Mouse (Mus musculus) MEL (cell line): ENCODE data around the gene Clasrp. TPM values are rescaled to one million over a fixed set of nuclear protein-coding genes. Genes with fewer than 3 reads are reported as not detected.

Experiments used
- DNase-seq: peaks from one replicate; pipeline ENCODE4 v3.0.0; 2011; ENCODE audit warnings: low read depth, low spot score
- H3K27ac ChIP-seq: 2 replicates; pipeline ENCODE4 v1.5.1; 2012; ENCODE audit warnings: low read depth, mild to moderate bottlenecking, control low read depth, low read length, moderate library complexity; ENCODE audit not compliant: control insufficient read depth
- H3K27me3 ChIP-seq, 2 experiments: fragments of 150-350 bp in 1 of 2; sonication (generic) in 1 of 2; 2 replicates each; pipeline ENCODE4 v1.6.1; 2012; ENCODE audit warnings: low read length in 2 of 2, mild to moderate bottlenecking in 2 of 2, improper control_type of control experiment in 1 of 2, moderate library complexity in 1 of 2; ENCODE audit not compliant: insufficient read depth in 2 of 2, control insufficient read depth in 1 of 2
- H3K36me3 ChIP-seq, 2 experiments: 2 replicates each; pipeline ENCODE4 v1.6.1; 2012 to 2014; ENCODE audit warnings: low read length in 2 of 2, improper control_type of control experiment in 1 of 2, inconsistent platforms in 1 of 2, mild to moderate bottlenecking in 1 of 2; ENCODE audit not compliant: insufficient read depth in 2 of 2, control insufficient read depth in 1 of 2
- H3K4me1 ChIP-seq, 2 experiments: fragments of 150-350 bp in 1 of 2; sonication (generic) in 1 of 2; 2 replicates each; pipeline ENCODE4 v1.6.1; 2012; ENCODE audit warnings: low read length in 2 of 2, improper control_type of control experiment in 1 of 2, mild to moderate bottlenecking in 1 of 2; ENCODE audit not compliant: insufficient read depth in 2 of 2, control insufficient read depth in 1 of 2
- H3K4me3 ChIP-seq, 2 experiments: fragments of 150-350 bp in 1 of 2; sonication (generic) in 1 of 2; 2 replicates each; pipeline ENCODE4 v1.5.1; 2012; ENCODE audit warnings: low read depth in 2 of 2, low read length in 2 of 2, mild to moderate bottlenecking in 2 of 2, moderate library complexity in 2 of 2, control low read depth in 1 of 2, improper control_type of control experiment in 1 of 2; ENCODE audit not compliant: control insufficient read depth in 1 of 2, insufficient read depth in 1 of 2
- H3K79me2 ChIP-seq: 2 replicates; pipeline ENCODE4 v1.6.1; 2012; ENCODE audit warnings: mild to moderate bottlenecking, low read length, moderate library complexity; ENCODE audit not compliant: control insufficient read depth, poor library complexity, insufficient read depth
- H3K9ac ChIP-seq: 2 replicates; pipeline ENCODE4 v1.6.1; 2012; ENCODE audit warnings: low read depth, mild to moderate bottlenecking, control low read depth, low read length, moderate library complexity; ENCODE audit not compliant: control insufficient read depth, poor library complexity, severe bottlenecking
- H3K9me3 ChIP-seq: fragments of 150-350 bp; sonication (generic); replicated peaks from 2 replicates; pipeline ENCODE4 v1.6.1; 2012; ENCODE audit warnings: mild to moderate bottlenecking, low read length, improper control_type of control experiment, moderate library complexity; ENCODE audit not compliant: insufficient read depth
- ELF1 ChIP-seq: IDR thresholded peaks from 2 replicates; pipeline ENCODE4 v1.6.1; 2014; ENCODE audit warnings: low read depth, mild to moderate bottlenecking, inconsistent platforms, low read length, improper control_type of control experiment, moderate library complexity
- KAT2A ChIP-seq: conservative IDR thresholded peaks from 2 replicates; pipeline ENCODE4 v1.6.1; 2012; ENCODE audit warnings: low read depth, low read length, improper control_type of control experiment, inconsistent platforms
- MAFK ChIP-seq: IDR thresholded peaks from 2 replicates; pipeline ENCODE4 v1.6.1; 2011; ENCODE audit warnings: low read depth, mild to moderate bottlenecking, low read length, improper control_type of control experiment, borderline replicate concordance
- MXI1 ChIP-seq: IDR thresholded peaks from 2 replicates; pipeline ENCODE4 v1.6.1; 2011; ENCODE audit warnings: mild to moderate bottlenecking, low read depth, low read length, improper control_type of control experiment
- MYC ChIP-seq: IDR thresholded peaks from 2 replicates; pipeline ENCODE4 v1.6.1; 2011; ENCODE audit warnings: low read depth, mild to moderate bottlenecking, low read length, improper control_type of control experiment, moderate library complexity
- NELFE ChIP-seq: IDR thresholded peaks from 2 replicates; pipeline ENCODE4 v1.6.1; 2011; ENCODE audit warnings: low read depth, low read length, improper control_type of control experiment
- POLR2A ChIP-seq, 2 experiments: IDR thresholded peaks; 2 replicates each; pipeline ENCODE4 v1.6.1; 2011 to 2012; ENCODE audit warnings: low read length in 2 of 2, mild to moderate bottlenecking in 2 of 2, control low read depth in 1 of 2, improper control_type of control experiment in 1 of 2, low read depth in 1 of 2, moderate library complexity in 1 of 2; ENCODE audit not compliant: control insufficient read depth in 1 of 2, insufficient read depth in 1 of 2, poor library complexity in 1 of 2
- POLR2AphosphoS2 ChIP-seq: IDR thresholded peaks from 2 replicates; pipeline ENCODE4 v1.6.1; 2011; ENCODE audit warnings: low read length, improper control_type of control experiment
- POLR2AphosphoS5 ChIP-seq: IDR thresholded peaks from 2 replicates; pipeline ENCODE4 v1.6.1; 2012; ENCODE audit warnings: low read depth, borderline replicate concordance, mild to moderate bottlenecking, inconsistent platforms, low read length, moderate library complexity, mixed read lengths
- RCOR1 ChIP-seq: IDR thresholded peaks from 2 replicates; pipeline ENCODE4 v1.6.1; 2012; ENCODE audit warnings: low read depth, mild to moderate bottlenecking, inconsistent platforms, low read length, improper control_type of control experiment
- SIN3A ChIP-seq: IDR thresholded peaks from 2 replicates; pipeline ENCODE4 v1.6.1; 2012; ENCODE audit warnings: low read length, improper control_type of control experiment, inconsistent platforms
- TBP ChIP-seq: IDR thresholded peaks from 2 replicates; pipeline ENCODE4 v1.8.0; 2011; ENCODE audit warnings: low read depth, low read length, improper control_type of control experiment
- TCF12 ChIP-seq: IDR thresholded peaks from 2 replicates; pipeline ENCODE4 v1.6.1; 2014; ENCODE audit warnings: low read depth, mild to moderate bottlenecking, inconsistent platforms, low read length, improper control_type of control experiment, moderate library complexity
- USF1 ChIP-seq: IDR thresholded peaks from 2 replicates; pipeline ENCODE4 v1.6.1; 2014; ENCODE audit warnings: low read depth, mild to moderate bottlenecking, inconsistent platforms, low read length, improper control_type of control experiment, moderate library complexity
- USF2 ChIP-seq, 2 experiments: IDR thresholded peaks; 2 replicates each; pipeline ENCODE4 v1.6.1; 2011 to 2012; ENCODE audit warnings: improper control_type of control experiment in 2 of 2, low read length in 2 of 2, borderline replicate concordance in 1 of 2, inconsistent platforms in 1 of 2, low read depth in 1 of 2, mild to moderate bottlenecking in 1 of 2; ENCODE audit not compliant: insufficient read depth in 1 of 2
- ZNF384 ChIP-seq: IDR thresholded peaks from 2 replicates; pipeline ENCODE4 v1.6.1; 2012; ENCODE audit warnings: low read depth, mild to moderate bottlenecking, inconsistent platforms, low read length, improper control_type of control experiment
- polyA plus RNA-seq, 2 experiments: library from polyadenylated mRNA; stranded (reverse) in 1 of 2; unstranded in 1 of 2; fragments of >175 nt in 1 of 2; fragments of >200 nt in 1 of 2; gene quantifications; 2 replicates each; pipeline versions ENCODE4 v1.2.1 to v1.2.4; 2012; ENCODE audit warnings: low replicate concordance in 2 of 2, low read depth in 1 of 2; ENCODE audit not compliant: insufficient read length in 2 of 2, insufficient read depth in 1 of 2, missing spikeins in 1 of 2
- total RNA-seq: library from RNA; depleted of rRNA; stranded (reverse); fragments of 300-350 nt; gene quantifications from 2 replicates; pipeline ENCODE4 v1.2.3, GENCODE M21; 2012

Gene Clasrp
- total and polyA plus RNA-seq, 3 experiments = 31.1 to 62.2 TPM; not detected in 1

- no peak for DNase-seq
- TF ChIP-seq ELF1 (no peak), TBP (no peak), USF1 (no peak), TCF12 (no peak), MYC (no peak), MAFK (no peak), POLR2AphosphoS5 (no peak), MXI1 (no peak), POLR2A (IDR thresholded peaks at IDR 0.05; ENCODE audit: control insufficient read depth in 1 of 2, insufficient read depth in 1 of 2, low read depth in 1 of 2, low read length in 2 of 2, poor library complexity in 1 of 2) (no peak), RCOR1 (no peak)
- peaks cover 0 to 5% of the 10 kb centered on the region in 2 experiments; a peak in 1 of 4 replicates for H3K36me3 ChIP-seq
- no peak overlapping the region for H3K27ac ChIP-seq
- no peak overlapping the region for H3K9ac ChIP-seq
- peaks cover 49% of the 10 kb centered on the region for H3K79me2 ChIP-seq
- no peaks in the 10 kb centered on the region for H3K27me3 ChIP-seq
- H3K4me1 ChIP-seq = peaks cover 0 to 2% of the 10 kb centered on the region in 2 experiments; a peak in 1 of 4 replicates
- no peak overlapping the region for H3K4me3 ChIP-seq
- no peaks in the 10 kb centered on the region for H3K9me3 ChIP-seq
Observed at GRCm38 (mm10) chr7:19554168-19554567, 50.1 kb downstream of the Clasrp start.

- no peak overlapping the region for H3K9ac ChIP-seq
- H3K27ac ChIP-seq = no peak overlapping the region
- peaks cover 0 to 5% of the 10 kb centered on the region in 2 experiments; a peak in 1 of 4 replicates for H3K36me3 ChIP-seq
- no peaks in the 10 kb centered on the region for H3K27me3 ChIP-seq
- no peaks in the 10 kb centered on the region for H3K9me3 ChIP-seq
- DNase-seq = no peak
- no peak overlapping the region for H3K4me3 ChIP-seq
- peaks cover 44% of the 10 kb centered on the region for H3K79me2 ChIP-seq
- no peaks in the 10 kb centered on the region for H3K4me1 ChIP-seq
- TF ChIP-seq KAT2A (no peak), TBP (no peak), POLR2A (IDR thresholded peaks at IDR 0.05; ENCODE audit: control insufficient read depth in 1 of 2, insufficient read depth in 1 of 2, low read depth in 1 of 2, low read length in 2 of 2, poor library complexity in 1 of 2) (no peak), TCF12 (no peak), MXI1 (no peak), SIN3A (no peak), POLR2AphosphoS2 (no peak), ZNF384 (no peak), NELFE (no peak), MAFK (no peak), USF2 (IDR thresholded peaks at IDR 0.05; ENCODE audit: borderline replicate concordance in 1 of 2, insufficient read depth in 1 of 2, low read depth in 1 of 2, low read length in 2 of 2) (no peak)
- TF ChIP-seq, all 39 proteins: peak for 0
Observed at GRCm38 (mm10) chr7:19552443-19552842, 51.8 kb downstream of the Clasrp start.
